Mouse (Mus musculus): ENCODE data around the gene Cdc7. TPM values are rescaled to one million over a fixed set of nuclear protein-coding genes. Genes with fewer than 3 reads are reported as not detected.

The Cdc7 gene
- total and polyA plus RNA-seq, 3 experiments: 25.4 to 42.6 (median 27.8) TPM

DNA sequence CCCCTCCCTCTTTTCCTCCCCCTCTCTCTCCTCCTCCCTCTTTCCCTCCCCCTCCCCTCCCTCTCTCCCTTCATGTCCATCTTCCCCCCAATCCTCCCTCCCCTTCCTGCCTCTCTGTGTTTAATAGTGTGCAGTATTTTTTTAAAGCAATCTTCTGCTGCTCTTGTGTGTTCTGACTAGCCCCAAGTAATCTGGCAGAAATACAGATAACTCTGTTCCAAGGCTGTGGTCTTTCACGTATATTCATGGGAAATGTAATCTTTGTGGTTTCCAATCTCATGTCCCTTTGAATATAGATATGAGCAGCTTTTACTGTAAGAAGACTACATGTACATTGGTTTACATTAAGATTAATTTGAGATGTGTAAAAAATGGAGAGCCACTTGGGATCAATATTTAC lies 64.4 kb downstream of the Cdc7 start:
- no peaks in the 10 kb centered on the region for H3K27me3 ChIP-seq (replicated peaks)
- H3K9ac ChIP-seq (ENCODE audit: insufficient read depth, low read depth): no peak overlapping the region
- H3K36me3 ChIP-seq (replicated peaks in 1 of 2; ENCODE audit: control insufficient read depth in 1 of 2, insufficient read depth in 1 of 2, low read length in 1 of 2): no peaks in the 10 kb centered on the region
- H3K9me3 ChIP-seq (replicated peaks; ENCODE audit: low read length): no peaks in the 10 kb centered on the region
- TF ChIP-seq ZC3H11A (IDR thresholded peaks at IDR 0.05; ENCODE audit: low read depth, low read length) (no peak), ELF1 (IDR thresholded peaks at IDR 0.05; ENCODE audit: low read depth, low read length) (no peak), HCFC1 (IDR thresholded peaks at IDR 0.05; ENCODE audit: low read depth, low read length) (no peak), MEF2A (IDR thresholded peaks at IDR 0.05; ENCODE audit: borderline replicate concordance, low read depth, low read length) (no peak), JUND (conservative IDR thresholded peaks at IDR 0.05; ENCODE audit: low read depth, low read length) (no peak), CTCF (conservative IDR thresholded peaks at IDR 0.05 in 1 of 2, IDR thresholded peaks at IDR 0.05 in 1 of 2; ENCODE audit: low read depth in 2 of 2, low read length in 2 of 2) (no peak), MYC (IDR thresholded peaks at IDR 0.05; ENCODE audit: low read depth, low read length) (no peak), TBP (conservative IDR thresholded peaks at IDR 0.05; ENCODE audit: low read depth, low read length) (no peak), CHD2 (IDR thresholded peaks at IDR 0.05; ENCODE audit: low read length) (no peak), USF2 (conservative IDR thresholded peaks at IDR 0.05; ENCODE audit: low read depth, low read length) (no peak), E2F4 (IDR thresholded peaks at IDR 0.05; ENCODE audit: insufficient replicate concordance, low read depth, low read length) (no peak), MAX (IDR thresholded peaks at IDR 0.05; ENCODE audit: low read length) (no peak)
- dilution Hi-C loops (cut with MboI; ENCODE audit: extremely low pct_ligation_motif_present, extremely low pct_unique_long_range_greater_than_20kb, low sequenced_read_pairs): no loop called here
- H3K4me2 ChIP-seq (ENCODE audit: insufficient read depth, low read depth, poor library complexity, severe bottlenecking): no peak overlapping the region
- in situ Hi-C loops (cut with MboI; ENCODE audit: low pct_ligation_motif_present, low pct_unique_long_range_greater_than_20kb, low sequenced_read_pairs): no loop called here
- peaks cover 5 to 9% of the 10 kb centered on the region in 2 experiments; a peak in 3 of 4 replicates for H3K4me1 ChIP-seq (ENCODE audit: control insufficient read depth in 1 of 2, insufficient read depth in 2 of 2)
- H3K79me2 ChIP-seq (replicated peaks; ENCODE audit: control insufficient read depth, extremely low read depth, insufficient read depth, poor library complexity, severe bottlenecking): no peaks in the 10 kb centered on the region
- no peak overlapping the region for H3K4me3 ChIP-seq (replicated peaks in 1 of 3; ENCODE audit: low read depth in 2 of 3, low read length in 2 of 3, poor library complexity in 1 of 3)
- no peak for DNase-seq (ENCODE audit: extremely low read depth)
- H3K27ac ChIP-seq (ENCODE audit: insufficient read depth, low read depth): no peak overlapping the region

DNA sequence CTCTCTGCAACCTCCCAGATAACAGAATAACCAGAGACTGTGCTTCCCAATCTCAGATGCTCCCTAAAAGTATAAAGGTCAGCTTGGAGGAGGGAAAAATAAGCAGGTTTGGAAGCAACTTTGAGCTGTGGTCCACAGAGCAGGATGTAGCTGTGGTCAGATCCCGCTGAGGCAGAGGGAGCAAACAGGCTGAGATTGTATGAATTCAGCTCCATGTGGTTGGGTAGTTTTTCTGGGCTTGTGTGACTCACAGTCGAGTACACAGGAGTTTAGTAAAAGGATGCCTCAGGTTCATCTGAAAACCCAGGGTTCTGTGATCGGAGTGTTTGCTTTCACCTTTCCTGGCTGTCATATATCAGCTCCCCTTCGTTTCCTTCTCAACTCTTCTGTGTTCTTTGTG lies 65.7 kb downstream of the Cdc7 start:
- Histone ChIP-seq H3K4me3 (replicated peaks in 1 of 3; ENCODE audit: low read depth in 2 of 3, low read length in 2 of 3, poor library complexity in 1 of 3) (no peak overlapping the region), H3K27ac (ENCODE audit: insufficient read depth, low read depth) (no peak overlapping the region), H3K9me3 (replicated peaks; ENCODE audit: low read length) (no peaks in the 10 kb centered on the region), H3K27me3 (replicated peaks) (no peaks in the 10 kb centered on the region), H3K9ac (ENCODE audit: insufficient read depth, low read depth) (no peak overlapping the region), H3K36me3 (replicated peaks in 1 of 2; ENCODE audit: control insufficient read depth in 1 of 2, insufficient read depth in 1 of 2, low read length in 1 of 2) (no peaks in the 10 kb centered on the region), H3K4me2 (ENCODE audit: insufficient read depth, low read depth, poor library complexity, severe bottlenecking) (no peak overlapping the region), H3K4me1 (ENCODE audit: control insufficient read depth in 1 of 2, insufficient read depth in 2 of 2) (peaks cover 0 to 5% of the 10 kb centered on the region in 2 experiments; a peak in 1 of 4 replicates), H3K79me2 (replicated peaks; ENCODE audit: control insufficient read depth, extremely low read depth, insufficient read depth, poor library complexity, severe bottlenecking) (no peaks in the 10 kb centered on the region)
- TF ChIP-seq CHD1 (IDR thresholded peaks at IDR 0.05; ENCODE audit: low read depth, low read length) (no peak), SIN3A (IDR thresholded peaks at IDR 0.05; ENCODE audit: low read length) (no peak), UBTF (IDR thresholded peaks at IDR 0.05; ENCODE audit: low read depth, low read length) (no peak), ZMIZ1 (IDR thresholded peaks at IDR 0.05; ENCODE audit: low read depth, low read length) (no peak), TBP (conservative IDR thresholded peaks at IDR 0.05; ENCODE audit: low read depth, low read length) (no peak), IRF4 (IDR thresholded peaks at IDR 0.05; ENCODE audit: low read depth, low read length) (no peak), KAT2A (IDR thresholded peaks at IDR 0.05; ENCODE audit: insufficient replicate concordance, low read length) (no peak), USF2 (conservative IDR thresholded peaks at IDR 0.05; ENCODE audit: low read depth, low read length) (no peak), TCF12 (IDR thresholded peaks at IDR 0.05; ENCODE audit: low read depth, low read length) (no peak), ZNF384 (IDR thresholded peaks at IDR 0.05; ENCODE audit: low read depth, low read length) (no peak), RCOR1 (conservative IDR thresholded peaks at IDR 0.05; ENCODE audit: low read depth, low read length) (no peak), ETS1 (conservative IDR thresholded peaks at IDR 0.05; ENCODE audit: low read depth, low read length) (no peak), USF1 (IDR thresholded peaks at IDR 0.05; ENCODE audit: low read depth, low read length) (no peak), ZC3H11A (IDR thresholded peaks at IDR 0.05; ENCODE audit: low read depth, low read length) (no peak)
- dilution Hi-C loops (cut with MboI; ENCODE audit: extremely low pct_ligation_motif_present, extremely low pct_unique_long_range_greater_than_20kb, low sequenced_read_pairs): no loop called here
- in situ Hi-C loops (cut with MboI; ENCODE audit: low pct_ligation_motif_present, low pct_unique_long_range_greater_than_20kb, low sequenced_read_pairs): no loop called here
- no peak for DNase-seq (ENCODE audit: extremely low read depth)
